Mouse (Mus musculus) gastrocnemius, postnatal 10 days (tissue): Measurements from ENCODE around the gene Rnf11. TPM values are rescaled to one million over a fixed set of nuclear protein-coding genes. Genes with fewer than 3 reads are reported as not detected.

ENCODE experiments used
- DNase-seq: peaks from one replicate; pipeline ENCODE4 v3.0.0; 2021; ENCODE audit warnings: mixed read lengths
- total RNA-seq, 2 experiments: library from RNA; stranded (reverse); gene quantifications; 2 replicates each; pipeline ENCODE4 v1.2.3; 2021

Gene Rnf11
- total RNA-seq, 2 experiments from 2014 or later, result 91.5 to 96.9 TPM

DNA sequence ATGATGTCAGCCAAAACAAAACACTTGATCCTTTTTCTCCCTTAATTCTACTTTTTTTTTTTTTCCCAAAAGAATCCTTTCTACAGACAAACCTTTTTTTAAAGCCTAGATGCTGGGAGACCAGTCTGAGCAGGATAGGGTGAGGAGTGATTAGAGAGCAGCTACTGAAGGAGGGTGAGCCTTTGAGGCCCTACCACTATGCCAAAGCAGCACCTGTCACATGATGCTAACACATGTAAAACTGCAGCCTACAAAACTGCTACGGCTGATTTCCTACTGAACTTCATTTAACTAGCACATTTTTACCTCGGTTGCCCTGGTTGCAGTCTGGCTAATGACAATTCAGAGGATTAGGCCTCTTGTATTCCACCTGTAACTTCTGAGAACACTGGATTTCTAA is 39.6 kb downstream of the Rnf11 start:
- no peak for DNase-seq

DNA sequence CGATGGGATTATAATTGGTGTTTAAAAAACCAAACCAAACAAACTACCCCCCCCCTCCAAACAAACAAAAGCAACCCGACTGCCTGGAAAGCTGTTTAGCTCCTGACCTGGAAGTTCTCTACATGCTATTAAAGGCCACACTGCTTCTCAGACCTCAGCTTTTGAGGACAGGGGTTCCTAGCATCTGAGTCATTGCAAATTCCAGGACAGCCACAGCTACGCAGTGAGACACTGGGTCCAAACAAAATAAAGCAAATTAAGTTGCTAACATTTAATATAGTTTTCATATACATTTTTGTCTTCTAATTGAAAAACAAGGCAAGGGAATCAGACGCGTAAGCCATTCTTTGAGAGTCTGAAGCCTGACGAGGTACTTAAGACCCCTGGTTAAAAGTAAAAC is 40.1 kb downstream of the Rnf11 start:
- DNase-seq, result no peak

DNA sequence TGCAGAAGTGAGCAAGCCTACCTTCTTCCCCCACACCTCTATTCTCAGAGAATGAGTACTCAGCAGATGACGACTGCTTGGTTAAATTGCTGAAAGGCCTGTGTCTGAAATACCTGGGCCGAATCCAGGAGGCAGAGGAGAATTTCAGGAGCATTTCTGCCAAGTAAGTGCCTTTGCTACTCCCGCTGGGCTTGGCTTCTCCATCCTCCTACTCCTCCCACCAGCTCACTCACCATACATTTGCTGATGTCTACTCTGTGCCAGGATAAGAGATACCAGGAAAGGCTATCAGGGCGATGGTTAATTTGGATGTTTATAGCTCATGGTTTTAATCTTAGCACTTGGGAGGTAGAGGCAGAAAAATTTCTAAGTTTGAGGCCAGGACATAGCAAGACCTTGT is 41.9 kb downstream of the Rnf11 start:
- DNase-seq, result no peak

DNA sequence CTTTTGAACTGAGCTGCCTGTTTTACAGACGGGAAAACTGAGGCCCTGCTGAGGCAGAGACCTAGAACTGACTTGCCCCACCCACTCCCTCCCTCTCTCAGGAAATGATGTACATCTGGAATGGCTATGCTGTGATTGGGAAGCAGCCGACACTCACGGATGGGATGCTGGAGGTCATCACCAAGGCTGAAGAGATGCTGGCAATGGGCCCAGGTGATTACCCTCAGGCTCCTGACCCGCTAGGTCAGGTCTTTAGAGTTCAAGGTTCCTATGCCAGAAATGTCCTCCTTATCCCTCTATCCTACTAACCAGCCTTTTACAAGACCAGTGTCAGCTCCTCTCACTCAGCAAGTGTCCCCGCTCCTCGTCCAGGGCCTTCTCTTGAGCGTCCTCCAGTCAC is 42.4 kb downstream of the Rnf11 start:
- no peak for DNase-seq

GRCm38 (mm10) chr4:109441000-109441399 is 43.5 kb downstream of the Rnf11 start:
- DNase-seq, result no peak

- DNase-seq, result no peak
These were observed 44.1 kb downstream of the Rnf11 start for GRCm38 (mm10) chr4:109440381-109440780.

DNA sequence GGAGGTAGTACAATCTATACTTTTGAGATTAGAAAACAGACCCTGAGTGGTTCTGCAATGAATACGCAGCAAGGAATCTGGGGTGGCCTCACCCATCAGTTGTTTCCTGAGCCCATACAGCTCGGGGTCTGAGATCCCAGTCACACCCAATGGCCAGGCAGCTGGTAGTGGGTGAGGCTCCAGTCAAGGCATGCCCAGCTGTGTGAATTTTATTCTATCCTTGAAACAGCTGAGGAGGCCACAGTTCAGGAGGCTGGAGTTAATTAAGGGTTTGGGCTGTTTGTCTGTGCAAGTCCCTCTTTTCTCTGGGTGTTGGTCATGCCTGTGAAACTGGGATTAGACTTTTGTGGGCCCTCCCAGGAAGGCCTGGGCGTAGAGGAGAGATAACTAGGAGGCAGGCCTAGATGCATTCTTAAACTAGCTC is 44.7 kb downstream of the Rnf11 start:
- DNase-seq, result no peak

- no peak for DNase-seq
These were observed 45.4 kb downstream of the Rnf11 start for GRCm38 (mm10) chr4:109439101-109439500.

DNA sequence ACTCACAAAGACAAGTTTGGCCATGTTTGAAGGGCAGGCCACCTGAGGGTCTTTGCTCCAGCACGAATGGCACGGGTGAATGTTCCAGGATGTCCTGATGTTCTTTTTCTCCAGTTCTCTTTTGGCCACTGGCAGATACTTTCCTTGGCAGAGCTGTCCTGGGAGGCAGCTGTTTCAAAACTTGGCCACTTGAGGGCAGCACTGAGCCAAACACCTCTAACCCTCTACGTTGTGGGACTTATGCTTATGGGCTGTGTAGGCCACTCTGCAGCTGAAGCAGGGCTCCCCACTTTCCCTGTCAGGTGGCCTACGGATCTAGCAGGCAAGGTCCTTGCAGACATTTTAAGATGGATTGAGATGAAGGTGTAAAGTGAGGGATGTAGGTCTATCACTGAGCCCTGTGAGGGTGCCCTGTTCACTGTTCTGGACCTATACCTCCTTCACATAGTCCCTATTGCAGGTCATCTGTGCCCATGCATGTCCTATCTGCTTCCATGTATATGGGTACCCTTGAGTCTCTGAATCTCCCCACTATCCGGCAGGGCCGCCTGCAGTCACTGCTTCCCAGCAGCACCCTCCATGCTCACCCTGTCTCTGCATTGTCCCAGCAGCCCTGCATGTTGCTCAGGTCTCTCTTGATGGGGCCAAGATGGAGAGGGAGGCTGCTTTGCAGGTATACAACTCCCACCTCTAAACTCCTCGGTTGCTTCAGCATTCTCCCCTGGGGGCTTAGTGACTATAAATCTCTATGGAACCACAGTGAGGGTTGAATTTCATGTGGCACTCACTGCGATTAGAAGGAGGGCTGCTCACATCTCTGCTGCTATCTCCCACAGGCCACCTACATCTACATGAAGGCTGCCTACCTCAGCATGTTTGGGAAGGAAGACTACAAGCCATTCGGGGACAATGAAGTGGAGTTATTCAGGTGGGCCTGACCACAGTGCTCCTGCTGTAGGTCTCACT is 46.3 kb downstream of the Rnf11 start:
- peak; percentile 74 for DNase-seq

DNA sequence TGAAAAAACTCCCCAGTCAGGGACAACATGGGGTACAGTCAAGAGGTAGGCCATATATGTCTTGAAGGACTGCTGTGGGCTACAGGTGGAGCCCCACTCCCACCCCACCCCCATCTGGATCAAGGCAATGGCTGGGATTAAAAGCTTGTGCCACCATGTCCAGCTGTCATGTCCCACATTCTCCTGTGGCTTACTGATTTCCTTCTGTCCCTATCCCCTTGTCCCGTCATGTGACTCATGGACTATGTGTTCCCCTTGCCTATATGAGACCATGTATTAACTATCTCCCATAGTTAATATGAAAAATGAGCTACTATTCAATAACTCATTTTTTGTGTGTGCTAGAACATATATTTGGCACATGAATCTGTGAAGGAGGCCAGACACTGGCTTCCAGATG is 50.3 kb downstream of the Rnf11 start:
- no peak for DNase-seq

DNA sequence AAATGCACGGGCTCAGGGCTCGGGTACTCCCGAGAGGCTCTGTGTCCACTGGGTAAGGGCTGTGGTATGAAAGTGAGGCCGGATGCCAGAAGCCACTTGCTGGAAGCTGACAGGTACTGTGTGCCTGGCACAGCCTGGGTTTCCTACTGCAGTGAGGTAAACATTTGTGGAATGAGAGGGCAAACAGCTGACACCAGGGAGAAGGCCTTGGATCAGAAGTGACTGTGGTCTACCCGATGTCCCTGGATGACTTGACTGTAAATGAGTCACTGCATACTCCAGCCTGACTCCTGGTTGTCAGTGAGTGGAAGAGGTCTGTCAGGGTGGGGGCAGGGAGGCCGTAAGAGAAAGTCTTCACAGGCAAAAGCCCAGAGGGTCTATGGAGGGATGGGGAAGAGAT is 50.9 kb downstream of the Rnf11 start:
- peak; percentile 28 for DNase-seq

DNA sequence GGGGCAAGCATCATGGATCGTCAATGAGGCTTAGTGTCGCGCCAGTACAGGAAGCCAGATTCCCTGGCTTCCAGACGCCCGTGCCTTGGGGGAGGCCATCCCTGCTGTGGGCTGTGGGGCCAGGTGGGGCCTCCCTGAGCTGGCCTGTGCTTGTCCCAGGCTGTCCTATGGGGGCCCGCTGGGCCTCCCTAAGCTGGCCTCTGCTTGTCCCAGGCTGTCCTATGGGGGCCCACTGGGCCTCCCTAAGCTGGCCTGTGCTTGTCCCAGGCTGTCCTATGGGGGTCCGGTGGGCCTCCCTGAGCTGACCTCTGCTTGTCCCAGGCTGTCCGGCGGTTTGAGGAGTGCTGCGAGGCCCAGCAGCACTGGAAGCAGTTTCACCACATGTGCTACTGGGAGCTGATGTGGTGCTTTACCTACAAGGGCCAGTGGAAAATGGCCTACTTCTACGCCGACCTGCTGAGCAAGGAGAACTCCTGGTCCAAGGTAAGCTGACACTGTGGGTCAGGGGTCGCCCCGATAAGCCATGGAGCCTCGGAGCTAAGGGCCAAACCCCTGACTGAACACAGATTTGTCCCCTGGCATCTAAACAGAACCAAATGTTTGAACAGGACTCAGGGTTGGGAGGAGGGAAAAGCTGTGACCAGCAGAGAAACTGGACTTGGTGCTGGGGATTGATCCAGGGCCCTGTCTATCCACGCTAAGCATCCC is 51.7 kb downstream of the Rnf11 start:
- DNase-seq, result no peak

DNA sequence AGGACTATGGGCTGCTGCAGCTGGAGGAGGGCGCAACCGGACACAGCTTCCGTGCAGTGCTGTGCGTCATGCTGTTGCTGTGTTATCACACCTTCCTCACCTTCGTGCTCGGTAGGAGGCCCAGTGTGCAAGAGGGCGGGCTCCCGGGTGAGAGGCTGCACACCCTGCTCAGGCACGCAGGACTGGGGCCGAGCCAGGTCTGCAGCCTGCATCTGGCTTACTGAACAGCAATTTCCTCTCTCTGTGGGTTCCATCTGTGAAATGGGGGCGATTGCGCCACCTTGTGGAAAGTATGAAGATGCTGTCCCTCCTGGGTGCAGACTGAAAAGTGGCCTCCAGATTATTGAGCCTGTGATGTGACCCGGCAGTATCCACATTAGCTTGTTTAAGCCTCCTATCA is 53.7 kb downstream of the Rnf11 start:
- DNase-seq, result peak; percentile 45

DNA sequence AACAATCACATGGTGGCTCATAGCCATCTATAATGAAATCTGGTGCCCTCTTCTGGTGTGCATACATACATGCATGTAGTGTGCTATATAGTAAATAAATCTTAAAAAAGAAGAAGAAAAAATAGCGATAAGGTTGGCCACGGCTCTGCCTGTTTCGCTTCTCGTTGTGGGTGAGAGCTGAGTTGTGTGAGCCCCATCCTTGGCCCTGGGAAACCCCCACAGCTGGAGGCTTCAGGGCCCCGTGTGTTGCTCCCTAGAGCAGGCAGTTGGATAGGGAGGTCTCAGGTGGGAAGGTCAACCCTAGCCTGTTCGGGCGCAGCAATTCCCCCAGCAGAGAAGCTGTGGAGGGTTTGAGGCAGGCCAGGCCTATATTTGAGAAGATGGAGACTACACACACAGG is 54.3 kb downstream of the Rnf11 start:
- DNase-seq, result no peak

DNA sequence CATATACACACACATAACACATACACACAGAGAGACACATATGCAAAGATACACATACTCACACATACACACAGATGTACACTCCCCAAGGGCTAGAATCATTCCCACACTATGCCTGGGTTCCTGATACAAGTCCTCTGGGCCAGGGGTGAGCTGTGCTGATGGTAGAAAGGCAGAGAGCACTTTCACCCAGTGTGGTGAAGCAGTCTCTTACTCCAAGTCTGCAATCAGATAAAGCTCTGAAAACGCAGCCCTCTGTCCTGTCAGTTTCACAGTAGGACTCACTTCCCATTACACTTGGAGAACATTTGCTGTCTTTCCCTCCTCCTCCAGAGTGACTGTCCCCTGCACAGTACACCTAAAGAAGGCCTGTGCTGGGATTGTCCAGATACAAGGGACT is 57.5 kb downstream of the Rnf11 start:
- no peak for DNase-seq

DNA sequence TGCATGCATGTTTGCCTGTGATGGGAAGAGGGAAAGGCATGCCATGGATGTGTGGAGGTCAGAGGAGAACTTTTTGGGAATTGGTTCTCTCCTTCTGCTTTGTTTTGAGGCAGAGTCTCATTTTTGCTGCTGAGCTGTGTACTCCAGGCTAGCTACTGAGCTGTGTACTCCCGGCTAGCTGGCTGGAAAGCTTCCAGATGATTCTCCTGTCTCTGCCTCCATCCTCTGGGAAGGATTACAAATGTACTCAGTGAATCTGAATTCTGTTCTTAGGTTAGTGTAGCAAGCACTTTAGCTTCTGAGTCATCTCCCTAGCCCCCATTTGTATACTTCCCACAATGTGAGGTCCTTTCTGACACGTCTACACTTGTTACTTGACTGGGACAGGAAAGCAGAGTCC is 61.1 kb downstream of the Rnf11 start:
- DNase-seq, result no peak

GRCm38 (mm10) chr4:109422436-109422835 is 62.1 kb downstream of the Rnf11 start:
- DNase-seq, result no peak

DNA sequence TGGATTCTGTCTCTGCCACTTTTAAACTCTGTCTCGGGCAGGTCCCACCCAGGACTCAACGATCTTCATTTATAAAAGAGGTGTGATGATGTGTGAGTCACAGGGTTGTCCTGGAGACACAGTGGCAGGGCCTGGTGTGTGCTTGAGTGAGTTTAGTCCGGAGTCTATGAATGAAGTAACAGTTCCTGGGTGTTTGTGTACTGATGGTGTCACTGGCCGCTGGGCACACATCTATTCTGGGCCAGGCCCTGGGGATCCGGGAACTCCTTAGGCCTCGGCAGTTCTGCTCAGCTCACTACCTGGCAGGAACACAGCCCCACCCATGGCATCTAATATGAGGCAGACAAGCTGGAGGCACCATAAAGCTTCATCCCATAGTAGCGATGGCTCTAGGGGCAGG is 62.9 kb downstream of the Rnf11 start:
- DNase-seq, result no peak

- no peak for DNase-seq
These were observed 64.3 kb downstream of the Rnf11 start for GRCm38 (mm10) chr4:109420138-109420795.

- DNase-seq, result no peak
These were observed 65.0 kb downstream of the Rnf11 start for GRCm38 (mm10) chr4:109419563-109419962.

DNA sequence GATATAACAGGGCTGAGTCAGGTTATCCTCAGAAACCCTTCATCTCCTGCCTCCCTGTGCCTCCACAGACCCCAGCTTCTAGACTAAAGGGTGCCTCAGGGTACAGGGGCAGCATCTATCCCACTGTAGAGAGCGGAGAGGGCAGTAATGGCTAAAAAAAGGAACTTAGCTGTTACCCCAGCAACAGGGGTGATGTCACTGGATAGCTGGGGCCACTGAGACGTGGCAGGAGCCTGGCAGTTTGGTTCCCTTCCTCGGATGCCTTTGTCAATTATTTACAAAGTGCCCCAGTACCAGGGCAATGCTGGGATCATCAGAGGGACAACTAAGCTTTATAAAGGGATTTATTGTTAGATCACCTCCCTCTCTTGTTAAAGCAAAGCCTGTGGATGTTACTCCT is 65.5 kb downstream of the Rnf11 start:
- DNase-seq, result no peak

DNA sequence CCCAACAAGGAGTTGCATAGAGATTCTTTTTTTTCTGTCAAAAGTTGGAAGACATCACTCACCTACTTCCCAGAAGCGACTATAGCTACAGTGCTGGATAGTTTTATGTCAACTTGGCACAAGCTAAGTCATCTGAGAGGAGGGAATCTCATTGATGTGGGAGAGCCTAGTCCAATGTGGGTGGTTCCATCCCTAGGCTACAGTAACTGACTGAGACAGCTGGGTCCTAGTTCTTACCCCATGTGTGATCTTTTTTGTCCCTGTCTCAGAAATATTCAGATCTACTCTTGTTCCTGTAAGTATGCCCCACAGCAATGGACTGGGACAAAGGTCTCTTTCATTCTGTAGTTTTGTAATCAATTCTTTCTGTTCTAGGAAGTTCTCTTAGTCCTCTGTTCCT is 66.5 kb downstream of the Rnf11 start:
- DNase-seq, result no peak

- no peak for DNase-seq
These were observed 72.3 kb downstream of the Rnf11 start for GRCm38 (mm10) chr4:109412233-109412632.
